Comparison of ENCODE assay signal across 12 mouse cellular contexts in the genomic region with DNA sequence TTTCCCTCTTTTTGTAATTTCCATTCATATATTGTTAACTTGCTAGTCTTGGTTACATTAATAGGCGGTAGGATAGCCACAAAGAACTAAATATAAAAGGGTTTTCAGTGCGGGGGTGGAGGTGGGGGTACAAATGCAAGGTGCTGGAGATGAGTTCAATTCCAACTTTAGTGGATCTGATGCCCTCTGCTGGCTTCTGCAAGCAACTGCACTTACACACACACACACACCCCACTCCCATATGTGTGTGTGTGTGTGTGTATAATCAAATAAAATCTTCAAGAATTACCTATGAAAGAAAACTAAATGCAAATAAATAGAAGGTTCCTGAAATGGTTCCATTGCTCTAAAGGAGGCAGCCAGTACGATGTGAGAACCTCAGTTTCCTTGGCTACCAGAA. TPM values are rescaled to one million over a fixed set of nuclear protein-coding genes. Genes with fewer than 3 reads are reported as not detected.
A peak's percentile ranks its signal among the peaks of the same experiment; 100 is the strongest.
DNase-seq lines count a peak whose midpoint lies in the region; ATAC-seq lines count a peak whose summit lies in the region.
"Had no signal": no experiment of that assay in that cellular context is flagged by ENCODE, and none has a peak within 500 bp of the region (broad histone marks: within the 10 kb centered on the region; RNA-seq: fewer than 3 reads in every experiment).

No protein-coding gene starts in this region.

- H3K9me3 ChIP-seq in kidney, embryonic 15.5 days (replicated peaks): no peaks in the 10 kb centered on the region
- no peaks in the 10 kb centered on the region for H3K9me3 ChIP-seq in heart, embryonic 11.5 days (replicated peaks; ENCODE audit: control insufficient read depth, low read length)
- H3K9me3 ChIP-seq: intestine, embryonic 15.5 days; megakaryocyte, embryonic 14.5 days had no signal

- H3K9ac ChIP-seq in kidney, embryonic 15.5 days: no peak overlapping the region
- no peak overlapping the region for H3K9ac ChIP-seq in heart, embryonic 11.5 days (ENCODE audit: low read depth, low read length)
- H3K9ac ChIP-seq: intestine, embryonic 15.5 days had no signal

- no peak overlapping the region for H3K27ac ChIP-seq in kidney, embryonic 15.5 days
- H3K27ac ChIP-seq in heart, embryonic 11.5 days (ENCODE audit: low read depth, low read length): no peak overlapping the region
- H3K27ac ChIP-seq: intestine, embryonic 15.5 days had no signal

- H3K4me3 ChIP-seq in kidney, embryonic 15.5 days (replicated peaks): no peak overlapping the region
- H3K4me3 ChIP-seq in heart, embryonic 11.5 days (ENCODE audit: low read depth, low read length): no peak overlapping the region
- H3K4me3 ChIP-seq: erythroblast, embryonic 14.5 days; intestine, embryonic 15.5 days; megakaryocyte, embryonic 14.5 days had no signal

- WGBS in kidney, embryonic 15.5 days: 76% methylated on average over 3 of the region's 3 CpGs
- WGBS in heart, embryonic 11.5 days (ENCODE audit: insufficient replicate concordance): 62% methylated on average over 3 of the region's 3 CpGs

- peak; percentile 30 for DNase-seq in CD4-positive, CD25-positive, alpha-beta regulatory T cell, adult 2 months (ENCODE audit: low read depth, low spot score)
- peak; percentile 14 to 19 for DNase-seq in kidney, postnatal 4 days
- peak; percentile 43 for DNase-seq in NIH3T3 (ENCODE audit: low read depth)
- DNase-seq in lung, postnatal 14 days: peak; percentile 22
- no peak for DNase-seq in left cerebral cortex, postnatal 14 days (ENCODE audit: low spot score in 2 of 2)

- peaks cover 17% of the 10 kb centered on the region; the same call in 1 of the 2 replicates for H3K27me3 ChIP-seq in kidney, embryonic 15.5 days
- peaks cover 21% of the 10 kb centered on the region; the same call in 1 of the 2 replicates for H3K27me3 ChIP-seq in heart, embryonic 11.5 days (ENCODE audit: control insufficient read depth, insufficient read depth, low read length)

- intact Hi-C loops in left cerebral cortex, postnatal 14 days (cut with DNase I): loop anchor here (1.0 kb wide), 1 partner anchor 44 kb away; no protein-coding TSS in a partner anchor

- no peaks in the 10 kb centered on the region for H3K4me1 ChIP-seq in kidney, embryonic 15.5 days
- no peaks in the 10 kb centered on the region for H3K4me1 ChIP-seq in heart, embryonic 11.5 days (ENCODE audit: control insufficient read depth, insufficient read depth, low read length)
- H3K4me1 ChIP-seq: intestine, embryonic 15.5 days; megakaryocyte, embryonic 14.5 days had no signal

- H3K36me3 ChIP-seq in kidney, embryonic 15.5 days: no peaks in the 10 kb centered on the region
- H3K36me3 ChIP-seq in heart, embryonic 11.5 days (ENCODE audit: control insufficient read depth, insufficient read depth, low read length): no peaks in the 10 kb centered on the region
- H3K36me3 ChIP-seq: intestine, embryonic 15.5 days had no signal

- ATAC-seq in CD4-positive, CD25-positive, alpha-beta regulatory T cell, adult 4 months: no peak
- ATAC-seq in kidney, embryonic 15.5 days (replicated peaks; ENCODE audit: low FRiP score): no peak
- no peak for ATAC-seq in heart, embryonic 11.5 days (replicated peaks; ENCODE audit: insufficient number of reproducible peaks, low FRiP score, low TSS enrichment)
- ATAC-seq: intestine, embryonic 15.5 days had no signal

- no peak overlapping the region for H3K4me2 ChIP-seq in kidney, embryonic 15.5 days
- no peak overlapping the region for H3K4me2 ChIP-seq in heart, embryonic 11.5 days
- H3K4me2 ChIP-seq: intestine, embryonic 15.5 days had no signal

RNA-seq across cellular contexts. Expression of a gene that starts 6.7 kb away (rescaled TPM):
- not detected for polyA plus RNA-seq in CD4-positive, CD25-positive, alpha-beta regulatory T cell, adult 4 months (2017; shearing (Covaris generic))
- not detected in 2 replicates for polyA plus RNA-seq in kidney, embryonic 15.5 days (2015; fragmentation: Nextera tagmentation; extraction: Ambion mirVana)
- total RNA-seq in left cerebral cortex, postnatal 14 days (2021): not detected
- polyA plus RNA-seq in heart, embryonic 11.5 days (2014; fragmentation: Nextera tagmentation; extraction: Ambion mirVana): not detected in 2 replicates
- polyA plus RNA-seq: erythroblast, embryonic 14.5 days; intestine, embryonic 15.5 days; stomach, embryonic 16.5 days had no signal

RNA-seq across cellular contexts. Expression of a gene that starts 23.8 kb away (rescaled TPM):
- not detected for polyA plus RNA-seq in CD4-positive, CD25-positive, alpha-beta regulatory T cell, adult 4 months (2017; shearing (Covaris generic))
- not detected in 2 replicates for polyA plus RNA-seq in kidney, embryonic 15.5 days (2015; fragmentation: Nextera tagmentation; extraction: Ambion mirVana)
- not detected for total RNA-seq in left cerebral cortex, postnatal 14 days (2021)
- polyA plus RNA-seq in heart, embryonic 11.5 days (2014; fragmentation: Nextera tagmentation; extraction: Ambion mirVana): not detected in 2 replicates
- polyA plus RNA-seq: erythroblast, embryonic 14.5 days; intestine, embryonic 15.5 days; stomach, embryonic 16.5 days had no signal

RNA-seq across cellular contexts. Expression of a gene that starts 27.9 kb away (rescaled TPM):
- polyA plus RNA-seq in CD4-positive, CD25-positive, alpha-beta regulatory T cell, adult 4 months (2017; shearing (Covaris generic)): not detected
- 0.08 and 0.32 TPM in 2 replicates for polyA plus RNA-seq in kidney, embryonic 15.5 days (2015; fragmentation: Nextera tagmentation; extraction: Ambion mirVana)
- total RNA-seq in left cerebral cortex, postnatal 14 days (2021): 1 to 10 TPM in 1 of 2 experiments, under 1 TPM in 1; 0.80 to 1.1 TPM
- polyA plus RNA-seq in heart, embryonic 11.5 days (2014; fragmentation: Nextera tagmentation; extraction: Ambion mirVana): 0.16 TPM in 1 of 2 replicates, not detected in the other

RNA-seq across cellular contexts. Expression of a gene that starts 42.8 kb away (rescaled TPM):
- polyA plus RNA-seq in CD4-positive, CD25-positive, alpha-beta regulatory T cell, adult 4 months (2017; shearing (Covaris generic)): 10 to 100 TPM in 1 of 2 experiments, 1 to 10 TPM in 1; 8.6 to 14.2 TPM
- polyA plus RNA-seq in kidney, embryonic 15.5 days (2015; fragmentation: Nextera tagmentation; extraction: Ambion mirVana): 26.5 and 29.2 TPM in 2 replicates
- total RNA-seq in left cerebral cortex, postnatal 14 days (2021): 10 to 100 TPM; 12.5 to 14.0 TPM
- 12.8 and 15.0 TPM in 2 replicates for polyA plus RNA-seq in heart, embryonic 11.5 days (2014; fragmentation: Nextera tagmentation; extraction: Ambion mirVana)

Comparison
In these comparisons a context has a peak if more than half of its experiments do, and no peak if none do; other contexts are left out.
1. DNase-seq: peak in CD4-positive, CD25-positive, alpha-beta regulatory T cell, adult 2 months (single experiment), kidney, postnatal 4 days (2 of 2), NIH3T3 (single experiment) and lung, postnatal 14 days (single experiment); none in left cerebral cortex, postnatal 14 days (0 of 2).